Mouse (Mus musculus): ENCODE measurements at regions not wholly inside any gene's neighbourhood (a gene's known extent, or its start where the extent isn't known, plus 50 kb on each side); places are given as distances from the start of the nearest gene placed in this dataset.

GRCm38 (mm10) chr5:17292559-17292958, 80.4 kb upstream of the Speer4f2 start:
- ATAC-seq, result no peak

DNA sequence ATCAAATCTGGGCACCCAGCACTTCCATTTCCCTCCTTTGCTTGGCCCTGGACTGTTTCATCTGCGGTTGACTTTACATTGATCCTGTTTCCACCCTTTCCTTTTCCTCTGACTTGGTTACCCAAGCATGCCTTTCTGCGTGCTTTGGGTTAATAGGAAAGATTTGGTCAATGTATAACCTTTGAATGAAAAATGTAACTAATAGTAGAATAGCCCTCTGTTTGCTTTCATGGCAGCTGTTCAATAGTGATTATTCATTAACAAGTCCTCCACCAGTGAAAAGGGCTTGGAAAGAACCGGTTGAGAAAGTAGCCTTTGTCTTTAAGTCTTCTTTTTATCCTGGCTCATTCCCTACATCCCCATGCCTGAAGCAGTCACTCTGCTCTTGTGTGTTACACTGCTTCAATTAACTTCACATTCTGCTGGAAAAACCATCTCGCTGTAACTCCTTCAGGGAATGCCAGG, 76.4 kb upstream of the Speer4f2 start:
- no peaks in the 10 kb centered on the region for H3K27me3 ChIP-seq
- no peak overlapping the region for H3K27ac ChIP-seq
- no peak for ATAC-seq
- H3K4me2 ChIP-seq (replicated peaks), result no peak overlapping the region
- WGBS, result 29% methylated on average over 4 of the region's 4 CpGs
- H3K4me3 ChIP-seq (replicated peaks), result no peak overlapping the region
- H3K4me1 ChIP-seq (replicated peaks), result no peaks in the 10 kb centered on the region
- H3K9ac ChIP-seq (replicated peaks), result no peak overlapping the region
- no peaks in the 10 kb centered on the region for H3K36me3 ChIP-seq
- H3K9me3 ChIP-seq, result no peaks in the 10 kb centered on the region

More at GRCm38 (mm10) chr5:17292559-17292958, 80.4 kb upstream of the Speer4f2 start:
- Histone ChIP-seq H3K4me1 (replicated peaks) (no peaks in the 10 kb centered on the region), H3K27ac (no peak overlapping the region), H3K4me3 (replicated peaks) (no peak overlapping the region), H3K36me3 (no peaks in the 10 kb centered on the region), H3K9ac (replicated peaks) (no peak overlapping the region), H3K27me3 (no peaks in the 10 kb centered on the region), H3K4me2 (replicated peaks) (no peak overlapping the region), H3K9me3 (no peaks in the 10 kb centered on the region)
- WGBS, result 15% methylated on average over 2 of the region's 2 CpGs

GRCm38 (mm10) chr5:17299846-17300245, 73.1 kb upstream of the Speer4f2 start:
- no peak overlapping the region for H3K4me2 ChIP-seq (replicated peaks)
- H3K27ac ChIP-seq, result no peak overlapping the region
- no peak for ATAC-seq
- H3K9me3 ChIP-seq, result no peaks in the 10 kb centered on the region
- no peak overlapping the region for H3K4me3 ChIP-seq (replicated peaks)
- H3K9ac ChIP-seq (replicated peaks), result no peak overlapping the region
- no peaks in the 10 kb centered on the region for H3K27me3 ChIP-seq
- H3K36me3 ChIP-seq, result no peaks in the 10 kb centered on the region
- H3K4me1 ChIP-seq (replicated peaks), result no peaks in the 10 kb centered on the region

- no peak overlapping the region for H3K4me3 ChIP-seq (replicated peaks)
- no peaks in the 10 kb centered on the region for H3K9me3 ChIP-seq
- no peaks in the 10 kb centered on the region for H3K4me1 ChIP-seq (replicated peaks)
- no peak overlapping the region for H3K27ac ChIP-seq
- no peaks in the 10 kb centered on the region for H3K36me3 ChIP-seq
- no peak for ATAC-seq
- H3K27me3 ChIP-seq, result no peaks in the 10 kb centered on the region
- H3K9ac ChIP-seq (replicated peaks), result no peak overlapping the region
- no peak overlapping the region for H3K4me2 ChIP-seq (replicated peaks)
Observed at GRCm38 (mm10) chr5:17321501-17321900, 51.5 kb upstream of the Speer4f2 start.

Data from midbrain, embryonic 13.5 days (tissue).